Mouse (Mus musculus): ENCODE data around the gene Dapp1. TPM values are rescaled to one million over a fixed set of nuclear protein-coding genes. Genes with fewer than 3 reads are reported as not detected.
"Not testable (repeated sequence)": the region's sequence is repeated elsewhere in the genome, so short reads cannot be mapped to it uniquely, and the experiment has no call there.

Gene Dapp1
- polyA plus RNA-seq, 1 experiment from 2014 or later: 8.1 TPM

- ATAC-seq (replicated peaks; ENCODE audit: low FRiP score, low read depth): no peak
- Histone ChIP-seq H3K27me3 (ENCODE audit: insufficient read depth, low read length) (no peaks in the 10 kb centered on the region), H3K27ac (no peak overlapping the region), H3K4me1 (replicated peaks; ENCODE audit: insufficient read depth, low read length) (no peaks in the 10 kb centered on the region), H3K36me3 (ENCODE audit: insufficient read depth, low read length) (no peaks in the 10 kb centered on the region), H3K4me2 (ENCODE audit: low read length) (no peak overlapping the region), H3K4me3 (replicated peaks; ENCODE audit: low read depth, low read length) (no peak overlapping the region), H3K9me3 (replicated peaks; ENCODE audit: low read length) (no peaks in the 10 kb centered on the region), H3K9ac (ENCODE audit: low read depth, low read length) (no peak overlapping the region)
- no peak for DNase-seq (ENCODE audit: low spot score)
- TF ChIP-seq CTCF (IDR thresholded peaks at IDR 0.05; ENCODE audit: low read depth): no peak
- 96% methylated on average over 7 of the region's 7 CpGs for WGBS
These were observed 8.4 kb downstream of the Dapp1 start for GRCm38 (mm10) chr3:137972989-137973388.

GRCm38 (mm10) chr3:137972224-137972623 is 9.1 kb downstream of the Dapp1 start:
- DNase-seq (ENCODE audit: low spot score) (no peak), ATAC-seq (replicated peaks; ENCODE audit: low FRiP score, low read depth) (no peak)
- Histone ChIP-seq H3K27ac (no peak overlapping the region), H3K9me3 (replicated peaks; ENCODE audit: low read length) (no peaks in the 10 kb centered on the region), H3K9ac (ENCODE audit: low read depth, low read length) (no peak overlapping the region), H3K4me1 (replicated peaks; ENCODE audit: insufficient read depth, low read length) (no peaks in the 10 kb centered on the region), H3K36me3 (ENCODE audit: insufficient read depth, low read length) (no peaks in the 10 kb centered on the region), H3K4me2 (ENCODE audit: low read length) (no peak overlapping the region), H3K27me3 (ENCODE audit: insufficient read depth, low read length) (no peaks in the 10 kb centered on the region), H3K4me3 (replicated peaks; ENCODE audit: low read depth, low read length) (no peak overlapping the region)
- WGBS: 61% methylated on average over 5 of the region's 5 CpGs
- TF ChIP-seq CTCF (IDR thresholded peaks at IDR 0.05; ENCODE audit: low read depth): no peak

- Histone ChIP-seq H3K4me1 (replicated peaks; ENCODE audit: insufficient read depth, low read length) (no peaks in the 10 kb centered on the region), H3K9ac (ENCODE audit: low read depth, low read length) (no peak overlapping the region), H3K4me3 (replicated peaks; ENCODE audit: low read depth, low read length) (no peak overlapping the region), H3K27me3 (ENCODE audit: insufficient read depth, low read length) (no peaks in the 10 kb centered on the region), H3K36me3 (ENCODE audit: insufficient read depth, low read length) (no peaks in the 10 kb centered on the region), H3K27ac (no peak overlapping the region), H3K9me3 (replicated peaks; ENCODE audit: low read length) (no peaks in the 10 kb centered on the region), H3K4me2 (ENCODE audit: low read length) (0 out of 2 replicates have a peak overlapping the region, but pooled peaks have one; percentile 9)
- WGBS: 62% methylated on average over 12 of the region's 12 CpGs
- ATAC-seq (replicated peaks; ENCODE audit: low FRiP score, low read depth): no peak
- TF ChIP-seq CTCF (IDR thresholded peaks at IDR 0.05; ENCODE audit: low read depth): no peak
- DNase-seq (ENCODE audit: low spot score): no peak
These were observed 11.4 kb downstream of the Dapp1 start for GRCm38 (mm10) chr3:137969951-137970350.

DNA sequence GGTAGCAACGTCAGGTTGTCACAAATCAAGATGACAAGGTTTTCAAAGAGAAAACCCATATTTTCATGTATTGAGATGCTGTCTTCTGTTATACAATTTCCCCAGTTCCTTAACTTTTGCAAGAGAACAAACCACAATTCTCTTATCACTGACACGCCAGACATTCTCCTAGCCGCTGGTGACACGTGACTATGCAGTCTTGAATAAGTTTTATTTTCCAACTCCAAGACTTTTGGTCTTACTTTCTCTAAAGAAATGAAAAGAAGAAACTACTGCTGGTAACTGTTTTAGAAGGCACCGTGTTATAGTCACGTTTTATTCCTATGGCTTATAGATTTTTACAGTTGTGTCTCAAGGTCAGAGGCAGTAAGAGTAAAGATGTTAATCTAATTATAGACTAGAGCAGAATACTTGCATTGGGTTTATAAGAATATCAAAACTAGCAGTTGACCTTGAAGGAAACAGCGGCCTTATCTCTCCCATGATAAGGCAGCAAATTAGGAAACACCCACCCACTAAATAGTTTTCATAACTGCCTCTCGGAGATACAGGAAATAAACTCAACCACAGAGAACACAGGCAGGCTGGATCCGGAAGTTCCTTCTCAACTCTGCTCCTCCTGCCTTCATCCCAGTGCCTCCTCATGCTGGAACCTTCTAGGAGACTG is 12.4 kb downstream of the Dapp1 start:
- WGBS: 68% methylated on average over 9 of the region's 9 CpGs
- ATAC-seq (replicated peaks; ENCODE audit: low FRiP score, low read depth) (no peak), DNase-seq (ENCODE audit: low spot score) (peak; percentile 52)

DNA sequence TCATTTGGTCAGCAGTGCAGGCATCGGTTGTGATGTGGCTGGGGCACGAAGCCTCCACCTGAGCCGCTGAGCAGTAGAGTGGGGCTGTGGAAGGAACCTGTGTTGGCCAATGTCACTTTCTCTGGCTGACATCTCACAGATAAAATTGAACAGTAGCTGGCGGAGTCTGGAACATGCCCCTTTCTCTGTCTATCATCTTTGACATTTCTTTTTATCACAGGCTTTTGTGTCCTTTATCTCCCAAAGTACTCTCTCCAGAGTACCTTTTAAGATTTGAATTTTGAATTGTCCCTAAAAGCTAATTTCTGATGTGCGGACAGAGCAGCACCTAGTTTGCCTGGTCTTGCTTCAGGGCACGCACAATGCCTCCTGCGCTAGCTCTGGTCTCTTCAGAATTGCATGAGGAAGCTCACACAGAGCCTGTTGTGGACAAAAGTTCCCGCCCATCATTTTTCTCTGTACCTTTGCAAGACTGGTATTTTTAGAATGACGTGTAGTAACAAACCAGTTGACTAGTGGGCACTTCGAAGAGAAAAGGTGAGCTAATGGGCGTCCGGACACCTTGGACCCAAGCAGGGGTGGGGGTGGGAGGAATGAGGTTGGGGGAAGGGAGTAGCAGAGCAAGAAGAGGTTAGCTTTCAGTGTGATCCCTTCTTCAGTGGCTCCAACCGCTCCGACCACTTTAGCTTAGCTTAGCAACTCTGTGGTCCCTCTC is 13.1 kb downstream of the Dapp1 start:
- H3K4me3 ChIP-seq (replicated peaks; ENCODE audit: low read depth, low read length): no peak overlapping the region
- no peaks in the 10 kb centered on the region for H3K9me3 ChIP-seq (replicated peaks; ENCODE audit: low read length)
- TF ChIP-seq CTCF (IDR thresholded peaks at IDR 0.05; ENCODE audit: low read depth): no peak
- peak overlapping the region; percentile 60; the same call in 1 of the 2 replicates for H3K27ac ChIP-seq
- H3K9ac ChIP-seq (ENCODE audit: low read depth, low read length): no peak overlapping the region
- no peaks in the 10 kb centered on the region for H3K4me1 ChIP-seq (replicated peaks; ENCODE audit: insufficient read depth, low read length)
- H3K4me2 ChIP-seq (ENCODE audit: low read length): no peak overlapping the region
- no peak for DNase-seq (ENCODE audit: low spot score)
- ATAC-seq (replicated peaks; ENCODE audit: low FRiP score, low read depth): no peak
- WGBS: 88% methylated on average over 14 of the region's 14 CpGs
- no peaks in the 10 kb centered on the region for H3K27me3 ChIP-seq (ENCODE audit: insufficient read depth, low read length)
- no peaks in the 10 kb centered on the region for H3K36me3 ChIP-seq (ENCODE audit: insufficient read depth, low read length)

More for the DNA sequence above, 12.4 kb downstream of the Dapp1 start:
- Histone ChIP-seq H3K4me2 (ENCODE audit: low read length) (no peak overlapping the region), H3K4me3 (replicated peaks; ENCODE audit: low read depth, low read length) (no peak overlapping the region), H3K36me3 (ENCODE audit: insufficient read depth, low read length) (no peaks in the 10 kb centered on the region), H3K27ac (peak overlapping the region; percentile 60), H3K27me3 (ENCODE audit: insufficient read depth, low read length) (no peaks in the 10 kb centered on the region), H3K9ac (ENCODE audit: low read depth, low read length) (no peak overlapping the region), H3K4me1 (replicated peaks; ENCODE audit: insufficient read depth, low read length) (no peaks in the 10 kb centered on the region), H3K9me3 (replicated peaks; ENCODE audit: low read length) (no peaks in the 10 kb centered on the region)
- TF ChIP-seq CTCF (IDR thresholded peaks at IDR 0.05; ENCODE audit: low read depth): no peak

GRCm38 (mm10) chr3:137964014-137964413 is 17.3 kb downstream of the Dapp1 start:
- not testable (repeated sequence) for H3K4me1 ChIP-seq (replicated peaks; ENCODE audit: insufficient read depth, low read length); H3K27me3 ChIP-seq (ENCODE audit: insufficient read depth, low read length); H3K4me3 ChIP-seq (replicated peaks; ENCODE audit: low read depth, low read length); H3K36me3 ChIP-seq (ENCODE audit: insufficient read depth, low read length); H3K9me3 ChIP-seq (replicated peaks; ENCODE audit: low read length); DNase-seq (ENCODE audit: low spot score); H3K4me2 ChIP-seq (ENCODE audit: low read length); H3K27ac ChIP-seq; H3K9ac ChIP-seq (ENCODE audit: low read depth, low read length); ATAC-seq (replicated peaks; ENCODE audit: low FRiP score, low read depth)
- WGBS: 67% methylated on average over 1 of the region's 1 CpGs

Measured in kidney, postnatal 0 days (tissue).